Mouse (Mus musculus) adrenal gland, postnatal 25 days (tissue): ENCODE results near the gene Unc80. TPM values are rescaled to one million over a fixed set of nuclear protein-coding genes. Genes with fewer than 3 reads are reported as not detected.

Experiments used
- DNase-seq: peaks from one replicate; pipeline ENCODE4 v3.0.0; 2021; ENCODE audit warnings: mixed read lengths
- total RNA-seq: library from RNA; stranded (reverse); gene quantifications from 2 replicates; pipeline ENCODE4 v1.2.3, GENCODE M21; 2021

Unc80 gene
- total RNA-seq, 1 experiment from 2014 or later = 13.5 TPM

- DNase-seq = no peak
Observed at GRCm38 (mm10) chr1:66712859-66713258, 244.7 kb downstream of the Unc80 start.

GRCm38 (mm10) chr1:66730581-66730980 lies 262.4 kb downstream of the Unc80 start:
- no peak for DNase-seq

Other genes with a start within 250 kb of the Unc80 start
- gene Rpe, start 232.5 kb downstream of the Unc80 start, total RNA-seq = 83.2 and 93.4 TPM in 2 replicates